Mouse (Mus musculus): ENCODE data around the gene BC005624. TPM values are rescaled to one million over a fixed set of nuclear protein-coding genes. Genes with fewer than 3 reads are reported as not detected.
"Not testable (repeated sequence)": the region's sequence is repeated elsewhere in the genome, so short reads cannot be mapped to it uniquely, and the experiment has no call there.

BC005624 gene
- polyA plus RNA-seq, 1 experiment from 2014 or later: 57.4 TPM

- no peak overlapping the region for H3K27ac ChIP-seq (replicated peaks)
- no peaks in the 10 kb centered on the region for H3K36me3 ChIP-seq (replicated peaks)
- H3K27me3 ChIP-seq (replicated peaks; ENCODE audit: low read depth, poor library complexity, severe bottlenecking): no peaks in the 10 kb centered on the region
- H3K4me1 ChIP-seq: 0 out of 2 replicates have a peak, but pooled peaks cover 4% of the 10 kb centered on the region
- WGBS: 82% methylated on average over 3 of the region's 3 CpGs
- no peak overlapping the region for H3K4me3 ChIP-seq
- no peaks in the 10 kb centered on the region for H3K9me3 ChIP-seq
- DNase-seq (ENCODE audit: low spot score): no peak
Measured at GRCm38 (mm10) chr2:30936808-30937207, 45.2 kb downstream of the BC005624 start.

- WGBS: 25% methylated on average over 7 of the region's 7 CpGs
- H3K36me3 ChIP-seq (replicated peaks): no peaks in the 10 kb centered on the region
Measured at GRCm38 (mm10) chr2:30933917-30934450, 48.0 kb downstream of the BC005624 start.

GRCm38 (mm10) chr2:30933032-30933431 is 49.0 kb downstream of the BC005624 start:
- Histone ChIP-seq H3K9me3 (no peaks in the 10 kb centered on the region), H3K36me3 (replicated peaks) (no peaks in the 10 kb centered on the region), H3K27me3 (replicated peaks; ENCODE audit: low read depth, poor library complexity, severe bottlenecking) (no peaks in the 10 kb centered on the region), H3K4me1 (peaks cover 20% of the 10 kb centered on the region), H3K27ac (replicated peaks) (no peak overlapping the region), H3K4me3 (no peak overlapping the region)
- DNase-seq (ENCODE audit: low spot score): no peak
- 82% methylated on average over 6 of the region's 6 CpGs for WGBS

More at GRCm38 (mm10) chr2:30933917-30934450, 48.0 kb downstream of the BC005624 start:
- no peaks in the 10 kb centered on the region for H3K9me3 ChIP-seq
- no peaks in the 10 kb centered on the region for H3K27me3 ChIP-seq (replicated peaks; ENCODE audit: low read depth, poor library complexity, severe bottlenecking)
- H3K4me3 ChIP-seq: no peak overlapping the region
- H3K4me1 ChIP-seq: peaks cover 15% of the 10 kb centered on the region
- H3K27ac ChIP-seq (replicated peaks): no peak overlapping the region
- DNase-seq (ENCODE audit: low spot score): peak; percentile 79

- Histone ChIP-seq H3K9me3 (no peaks in the 10 kb centered on the region), H3K4me3 (no peak overlapping the region), H3K36me3 (replicated peaks) (no peaks in the 10 kb centered on the region), H3K27ac (replicated peaks) (no peak overlapping the region), H3K27me3 (replicated peaks; ENCODE audit: low read depth, poor library complexity, severe bottlenecking) (no peaks in the 10 kb centered on the region), H3K4me1 (peaks cover 31% of the 10 kb centered on the region)
- DNase-seq (ENCODE audit: low spot score): no peak
- WGBS: 88% methylated on average over 3 of the region's 3 CpGs
Measured at GRCm38 (mm10) chr2:30931922-30932321, 50.1 kb downstream of the BC005624 start.

- peaks cover 37% of the 10 kb centered on the region for H3K4me1 ChIP-seq
- not testable (repeated sequence) for H3K9me3 ChIP-seq; H3K27ac ChIP-seq (replicated peaks); DNase-seq (ENCODE audit: low spot score); H3K36me3 ChIP-seq (replicated peaks); H3K4me3 ChIP-seq; H3K27me3 ChIP-seq (replicated peaks; ENCODE audit: low read depth, poor library complexity, severe bottlenecking)
- 83% methylated on average over 2 of the region's 2 CpGs for WGBS
Measured at GRCm38 (mm10) chr2:30930846-30931245, 51.2 kb downstream of the BC005624 start.

GRCm38 (mm10) chr2:30929483-30930045 is 52.4 kb downstream of the BC005624 start, which contains the start of gene Ptges:
Gene Ptges (minus strand): TSS chr2:30929863.
- 3% methylated on average over 23 of the region's 23 CpGs for WGBS
- H3K27ac ChIP-seq (replicated peaks): peak within 1 kb of the TSS; percentile 67
- peak within 1 kb of the TSS; percentile 44 for H3K4me3 ChIP-seq

GRCm38 (mm10) chr2:30928893-30929482 is 53.0 kb downstream of the BC005624 start:
- DNase-seq (ENCODE audit: low spot score): no peak
- peaks cover 37% of the 10 kb centered on the region for H3K4me1 ChIP-seq
- H3K9me3 ChIP-seq: no peaks in the 10 kb centered on the region
- peak overlapping the region; percentile 67; the same call in 1 of the 2 replicates for H3K27ac ChIP-seq (replicated peaks)
- 29% methylated on average over 12 of the region's 12 CpGs for WGBS
- H3K4me3 ChIP-seq: peak overlapping the region; percentile 44
- no peaks in the 10 kb centered on the region for H3K27me3 ChIP-seq (replicated peaks; ENCODE audit: low read depth, poor library complexity, severe bottlenecking)
- no peaks in the 10 kb centered on the region for H3K36me3 ChIP-seq (replicated peaks)

More at GRCm38 (mm10) chr2:30929483-30930045, 52.4 kb downstream of the BC005624 start, which contains the start of gene Ptges:
- Histone ChIP-seq H3K9me3 (no peaks in the 10 kb centered on the region), H3K36me3 (replicated peaks) (no peaks in the 10 kb centered on the region), H3K4me1 (peaks cover 37% of the 10 kb centered on the region), H3K27me3 (replicated peaks; ENCODE audit: low read depth, poor library complexity, severe bottlenecking) (no peaks in the 10 kb centered on the region)
- DNase-seq (ENCODE audit: low spot score): peak; percentile 78

- peak overlapping the region; percentile 66; the same call in 1 of the 2 replicates for H3K27ac ChIP-seq (replicated peaks)
- H3K4me3 ChIP-seq: no peak overlapping the region
- no peaks in the 10 kb centered on the region for H3K27me3 ChIP-seq (replicated peaks; ENCODE audit: low read depth, poor library complexity, severe bottlenecking)
- H3K4me1 ChIP-seq: peaks cover 37% of the 10 kb centered on the region
- DNase-seq (ENCODE audit: low spot score): peak; percentile 84
- H3K36me3 ChIP-seq (replicated peaks): no peaks in the 10 kb centered on the region
- 24% methylated on average over 14 of the region's 14 CpGs for WGBS
- no peaks in the 10 kb centered on the region for H3K9me3 ChIP-seq
Measured at GRCm38 (mm10) chr2:30927844-30928628, 54.0 kb downstream of the BC005624 start.

GRCm38 (mm10) chr2:30927151-30927781 is 54.7 kb downstream of the BC005624 start:
- Histone ChIP-seq H3K9me3 (no peaks in the 10 kb centered on the region), H3K4me3 (no peak overlapping the region), H3K27ac (replicated peaks) (peak overlapping the region; percentile 66), H3K36me3 (replicated peaks) (no peaks in the 10 kb centered on the region), H3K4me1 (peaks cover 37% of the 10 kb centered on the region), H3K27me3 (replicated peaks; ENCODE audit: low read depth, poor library complexity, severe bottlenecking) (no peaks in the 10 kb centered on the region)
- no peak for DNase-seq (ENCODE audit: low spot score)
- 52% methylated on average over 9 of the region's 9 CpGs for WGBS

GRCm38 (mm10) chr2:30926381-30926780 is 55.6 kb downstream of the BC005624 start:
- Histone ChIP-seq H3K27ac (replicated peaks) (no peak overlapping the region), H3K9me3 (no peaks in the 10 kb centered on the region), H3K36me3 (replicated peaks) (no peaks in the 10 kb centered on the region), H3K4me1 (peaks cover 37% of the 10 kb centered on the region), H3K27me3 (replicated peaks; ENCODE audit: low read depth, poor library complexity, severe bottlenecking) (no peaks in the 10 kb centered on the region), H3K4me3 (no peak overlapping the region)
- 86% methylated on average over 4 of the region's 4 CpGs for WGBS
- DNase-seq (ENCODE audit: low spot score): no peak

GRCm38 (mm10) chr2:30925181-30925580 is 56.8 kb downstream of the BC005624 start:
- Histone ChIP-seq H3K4me3 (no peak overlapping the region), H3K27ac (replicated peaks) (no peak overlapping the region), H3K36me3 (replicated peaks) (no peaks in the 10 kb centered on the region), H3K4me1 (peaks cover 37% of the 10 kb centered on the region), H3K9me3 (no peaks in the 10 kb centered on the region), H3K27me3 (replicated peaks; ENCODE audit: low read depth, poor library complexity, severe bottlenecking) (no peaks in the 10 kb centered on the region)
- DNase-seq (ENCODE audit: low spot score): no peak
- WGBS: 86% methylated on average over 4 of the region's 4 CpGs

GRCm38 (mm10) chr2:30923099-30923498 is 58.9 kb downstream of the BC005624 start:
- H3K27me3 ChIP-seq (replicated peaks; ENCODE audit: low read depth, poor library complexity, severe bottlenecking): no peaks in the 10 kb centered on the region
- WGBS: 72% methylated on average over 3 of the region's 3 CpGs
- no peaks in the 10 kb centered on the region for H3K36me3 ChIP-seq (replicated peaks)
- no peaks in the 10 kb centered on the region for H3K9me3 ChIP-seq
- H3K4me3 ChIP-seq: no peak overlapping the region
- no peak for DNase-seq (ENCODE audit: low spot score)
- no peak overlapping the region for H3K27ac ChIP-seq (replicated peaks)
- H3K4me1 ChIP-seq: peaks cover 28% of the 10 kb centered on the region
